ENCODE assay signal across 7 mouse cellular contexts in genomic region chr12:98628260-98628970, GRCm38 (mm10). TPM values are rescaled to one million over a fixed set of nuclear protein-coding genes. Genes with fewer than 3 reads are reported as not detected.
DNase-seq lines count a peak whose midpoint lies in the region; ATAC-seq and TF ChIP-seq lines count a peak whose summit lies in the region.

No protein-coding gene starts in this region.

- no peak overlapping the region for H3K27ac ChIP-seq in lung, postnatal 0 days (ENCODE audit: low read length)
- H3K27ac ChIP-seq in embryonic facial prominence, embryonic 13.5 days, result no peak overlapping the region
- peak overlapping the region; percentile 60 for H3K27ac ChIP-seq in midbrain, embryonic 13.5 days

- peak overlapping the region; percentile 75 for H3K4me2 ChIP-seq in lung, postnatal 0 days (replicated peaks; ENCODE audit: low read depth, low read length)
- peak overlapping the region; percentile 74 for H3K4me2 ChIP-seq in embryonic facial prominence, embryonic 13.5 days
- peak overlapping the region; percentile 73 for H3K4me2 ChIP-seq in midbrain, embryonic 13.5 days (replicated peaks)

- no peak for TF ChIP-seq CTCF in lung, postnatal 0 days (IDR thresholded peaks at IDR 0.05)

- peak; percentile 85 for ATAC-seq in lung, postnatal 0 days
- peak; percentile 76; the same call in 1 of the 2 replicates for ATAC-seq in embryonic facial prominence, embryonic 13.5 days (ENCODE audit: insufficient number of reproducible peaks, insufficient read depth, low FRiP score, low TSS enrichment, low read depth)
- ATAC-seq in midbrain, embryonic 13.5 days, result peak; percentile 95

- WGBS in lung, postnatal 0 days, result 2% methylated on average over 16 of the region's 16 CpGs
- 1% methylated on average over 16 of the region's 16 CpGs for WGBS in embryonic facial prominence, embryonic 13.5 days
- WGBS in midbrain, embryonic 13.5 days, result 2% methylated on average over 16 of the region's 16 CpGs

- H3K4me3 ChIP-seq in lung, postnatal 0 days (ENCODE audit: low read depth, low read length), result peak overlapping the region; percentile 83
- peak overlapping the region; percentile 85 for H3K4me3 ChIP-seq in embryonic facial prominence, embryonic 13.5 days
- peak overlapping the region; percentile 83 for H3K4me3 ChIP-seq in midbrain, embryonic 13.5 days (replicated peaks)

- no peaks in the 10 kb centered on the region for H3K9me3 ChIP-seq in lung, postnatal 0 days (ENCODE audit: low read length)
- 0 out of 2 replicates have a peak, but pooled peaks cover 5% of the 10 kb centered on the region for H3K9me3 ChIP-seq in embryonic facial prominence, embryonic 13.5 days
- H3K9me3 ChIP-seq in midbrain, embryonic 13.5 days, result peaks cover 3% of the 10 kb centered on the region; the same call in 1 of the 2 replicates

- peak overlapping the region; percentile 52 for H3K9ac ChIP-seq in lung, postnatal 0 days (replicated peaks; ENCODE audit: low read depth)
- peak overlapping the region; percentile 82 for H3K9ac ChIP-seq in embryonic facial prominence, embryonic 13.5 days
- peak overlapping the region; percentile 82 for H3K9ac ChIP-seq in midbrain, embryonic 13.5 days (replicated peaks)

- H3K4me1 ChIP-seq in lung, postnatal 0 days (ENCODE audit: insufficient read depth, low read depth, low read length), result no peaks in the 10 kb centered on the region; the same call in 1 of the 2 replicates
- H3K4me1 ChIP-seq in embryonic facial prominence, embryonic 13.5 days, result peaks cover 6% of the 10 kb centered on the region
- peaks cover 17% of the 10 kb centered on the region for H3K4me1 ChIP-seq in midbrain, embryonic 13.5 days (replicated peaks)

- no peak for TF ChIP-seq EP300 in lung, postnatal 0 days (IDR thresholded peaks at IDR 0.05)

- no peaks in the 10 kb centered on the region for H3K36me3 ChIP-seq in lung, postnatal 0 days (ENCODE audit: insufficient read depth, low read length)
- H3K36me3 ChIP-seq in embryonic facial prominence, embryonic 13.5 days, result peaks cover 7% of the 10 kb centered on the region; the same call in 1 of the 2 replicates
- peaks cover 12% of the 10 kb centered on the region for H3K36me3 ChIP-seq in midbrain, embryonic 13.5 days

- H3K27me3 ChIP-seq in lung, postnatal 0 days (replicated peaks; ENCODE audit: insufficient read depth, low read length), result no peaks in the 10 kb centered on the region
- H3K27me3 ChIP-seq in embryonic facial prominence, embryonic 13.5 days, result no peaks in the 10 kb centered on the region
- H3K27me3 ChIP-seq in midbrain, embryonic 13.5 days, result no peaks in the 10 kb centered on the region

- DNase-seq in lung, postnatal 0 days (ENCODE audit: low spot score), result peak; percentile 12
- no peak for DNase-seq in lung, postnatal 25 days (ENCODE audit: low spot score)
- DNase-seq in induced T-regulatory cell, adult 2 months (ENCODE audit: low read depth), result peak; percentile 4
- no peak for DNase-seq in cerebellum, postnatal 36 days
- no peak for DNase-seq in spleen, postnatal 14 days (ENCODE audit: low spot score in 2 of 2)

RNA-seq across cellular contexts. Expression of gene Spata7, which starts 0.5 kb away (rescaled TPM):
- 6.2 and 6.7 TPM in 2 replicates for polyA plus RNA-seq in lung, postnatal 0 days (2015; fragmentation: Nextera tagmentation; extraction: Ambion mirVana)
- polyA plus RNA-seq in embryonic facial prominence, embryonic 13.5 days (2015; fragmentation: Nextera tagmentation; extraction: Ambion mirVana), result 19.7 and 22.6 TPM in 2 replicates
- polyA plus RNA-seq in midbrain, embryonic 13.5 days (2015; fragmentation: Nextera tagmentation; extraction: Ambion mirVana), result 29.9 and 31.9 TPM in 2 replicates

RNA-seq across cellular contexts. Expression of gene Kcnk10, which starts 50.3 kb away (rescaled TPM):
- 0.05 and 0.06 TPM in 2 replicates for polyA plus RNA-seq in lung, postnatal 0 days (2015; fragmentation: Nextera tagmentation; extraction: Ambion mirVana)
- polyA plus RNA-seq in embryonic facial prominence, embryonic 13.5 days (2015; fragmentation: Nextera tagmentation; extraction: Ambion mirVana), result 1.5 and 1.6 TPM in 2 replicates
- polyA plus RNA-seq in midbrain, embryonic 13.5 days (2015; fragmentation: Nextera tagmentation; extraction: Ambion mirVana), result 51.8 and 53.9 TPM in 2 replicates

Comparison
In these comparisons a context has a peak if more than half of its experiments do, and no peak if none do; other contexts are left out.
1. DNase-seq: peak in lung, postnatal 0 days (single experiment) and induced T-regulatory cell, adult 2 months (single experiment); none in lung, postnatal 25 days (single experiment), cerebellum, postnatal 36 days (0 of 2) and spleen, postnatal 14 days (0 of 2).
2. RNA of gene Kcnk10, which starts 50.3 kb away (polyA plus RNA-seq): 51.8 to 53.9 TPM in midbrain, embryonic 13.5 days; 1.5 to 1.6 TPM in embryonic facial prominence, embryonic 13.5 days and 0.05 to 0.06 TPM in lung, postnatal 0 days; every median in the first group is over 10 times any median in the second.
3. Peak in every context shown above with its lines, with median percentiles within 50 percentile points of each other: ATAC-seq, H3K4me2 ChIP-seq, H3K4me3 ChIP-seq and H3K9ac ChIP-seq.